Mouse (Mus musculus): ENCODE results near the gene Lrrc26. TPM values are rescaled to one million over a fixed set of nuclear protein-coding genes. Genes with fewer than 3 reads are reported as not detected.

The Lrrc26 gene
- polyA plus RNA-seq (2017; shearing (Covaris generic)) = not detected

DNA sequence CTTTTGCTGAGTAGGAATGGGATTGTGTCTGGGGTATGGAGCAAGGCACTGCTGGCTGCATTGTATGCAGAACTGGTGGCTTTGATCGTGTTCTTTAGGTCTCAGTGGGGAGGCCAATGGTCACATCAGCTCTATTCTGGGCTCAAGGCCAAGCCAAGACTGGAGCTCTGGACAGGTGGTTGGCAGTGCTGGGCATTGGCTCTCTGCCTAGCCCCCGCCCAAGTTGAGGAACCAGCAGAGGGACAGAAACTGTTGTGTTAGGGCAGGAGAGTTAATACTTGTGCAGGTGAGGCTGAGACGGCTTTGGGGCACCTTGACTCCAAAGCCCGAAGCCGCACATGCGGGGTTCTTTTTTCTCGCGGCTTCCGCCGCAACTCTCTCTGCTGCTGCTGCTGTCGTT is at the start of gene Lrrc26:
Gene Lrrc26 (plus strand): TSS at position 265 of the 400 bp plus-strand sequence.

GRCm38 (mm10) chr2:25242101-25242506 is 47.6 kb upstream of the Lrrc26 start, which contains the start of the genes Rnf208 and Cysrt1:
Rnf208 (plus strand) TSS chr2:25242255.
Cysrt1 (minus strand) TSS chr2:25242452.

DNA sequence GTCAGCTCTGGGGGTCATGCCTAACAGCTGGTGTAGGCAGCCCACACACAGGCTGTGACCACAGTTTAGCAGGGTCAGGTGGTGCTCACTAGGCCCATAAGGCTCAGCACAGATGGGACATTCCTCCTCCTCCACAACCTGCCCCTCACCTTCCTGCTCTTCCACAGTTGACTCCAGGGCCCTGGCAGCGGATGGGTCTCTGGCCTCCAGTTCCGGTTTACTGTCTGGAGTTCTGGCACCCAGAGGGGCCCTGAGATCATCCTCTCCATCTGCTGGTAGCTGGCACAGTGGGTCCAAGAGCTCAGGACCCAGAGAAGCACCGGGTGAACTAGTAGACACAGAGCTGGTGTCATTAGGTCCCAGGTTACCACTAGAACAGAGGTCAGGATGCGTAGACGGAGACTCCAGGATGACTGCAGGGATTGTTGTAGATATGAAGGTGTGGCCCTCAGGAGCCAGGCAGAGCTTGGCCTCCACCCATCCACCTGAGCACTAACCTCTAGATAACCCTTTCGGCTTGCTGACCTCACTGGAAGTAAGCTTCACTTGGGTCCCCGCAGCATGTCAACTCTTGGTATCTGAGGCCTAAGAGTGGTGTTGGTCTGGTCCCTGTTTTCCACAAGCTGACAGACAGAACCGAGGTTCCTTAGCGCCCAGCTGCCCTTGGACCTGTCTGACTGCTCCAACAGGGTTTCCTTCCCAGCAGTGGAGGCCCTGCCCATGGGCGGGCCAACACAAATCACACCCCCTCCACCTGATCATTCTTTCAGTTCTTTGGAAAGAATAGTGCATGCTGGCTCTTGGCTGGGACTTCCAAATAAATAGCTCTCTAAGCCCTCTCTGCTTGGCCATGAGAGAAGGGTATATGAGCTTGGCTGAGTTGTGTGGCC is 43.3 kb upstream of the Lrrc26 start, which contains the start of gene AL732309.1:
Gene AL732309.1 (minus strand): TSS at position 681 of the 890 bp plus-strand sequence.

DNA sequence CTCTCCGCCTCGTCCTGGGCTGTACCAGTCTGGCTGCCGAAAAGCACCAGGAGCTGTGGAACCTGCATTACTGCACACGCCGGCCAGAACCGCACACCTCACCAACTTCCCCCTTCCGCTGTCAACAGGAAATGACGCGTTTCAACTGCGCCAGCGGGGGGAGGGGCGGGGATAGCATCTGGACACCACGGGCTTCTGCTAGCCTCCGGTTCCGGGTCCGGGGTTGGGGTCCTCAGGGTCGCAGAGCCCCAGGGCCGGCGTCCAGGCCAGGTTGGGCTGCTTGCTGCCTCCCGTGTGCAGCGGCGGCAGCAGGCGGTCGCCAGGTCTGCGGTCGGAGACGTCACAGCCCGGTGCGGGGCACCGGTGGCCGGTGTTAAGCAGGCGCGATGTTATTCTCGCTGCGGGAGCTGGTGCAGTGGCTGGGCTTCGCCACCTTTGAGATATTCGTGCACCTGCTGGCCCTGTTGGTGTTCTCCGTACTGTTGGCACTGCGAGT is 34.4 kb upstream of the Lrrc26 start, which contains the start of gene Tmem203:
Gene Tmem203 (plus strand): TSS at position 156 of the 496 bp plus-strand sequence.

GRCm38 (mm10) chr2:25262291-25262767 is 27.4 kb upstream of the Lrrc26 start, which contains the start of gene Tprn:
Tprn (plus strand) TSS chr2:25262618.

DNA sequence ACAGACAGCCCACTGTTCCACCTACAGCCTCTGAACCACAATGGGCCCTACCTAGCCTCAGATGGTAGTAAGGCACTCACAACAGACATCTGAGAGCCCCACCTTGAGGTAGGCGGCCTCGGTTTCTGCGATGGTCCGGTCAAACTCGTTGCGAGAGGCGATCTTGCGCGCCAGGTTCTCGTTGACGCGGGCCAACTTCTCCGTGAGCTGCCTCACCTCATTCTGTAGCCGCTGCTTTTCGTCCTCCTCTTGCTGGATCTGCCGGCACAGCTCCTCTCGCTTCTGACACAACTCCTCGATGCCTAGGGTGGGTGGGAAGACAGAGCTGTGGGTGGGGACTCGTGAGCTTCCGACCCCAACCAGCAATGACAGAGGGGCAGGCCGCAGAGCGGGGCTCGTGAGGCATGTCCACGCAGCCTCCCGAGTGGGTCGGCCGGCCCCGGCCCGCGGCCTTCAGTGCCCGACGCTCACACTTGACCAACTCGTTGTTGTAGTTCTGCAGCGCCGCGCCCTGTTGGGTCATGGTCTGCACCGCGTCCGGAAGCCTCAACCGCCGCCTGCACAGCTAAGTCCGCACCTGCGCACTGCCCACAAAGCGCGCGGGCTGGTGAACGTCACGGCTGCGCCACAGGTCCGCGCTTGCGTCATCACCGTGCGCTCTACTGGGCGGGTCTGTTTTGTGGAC is 17.7 kb upstream of the Lrrc26 start, which contains the start of the genes Ssna1 and Anapc2:
Gene Ssna1 (minus strand): TSS at position 612 of the 685 bp plus-strand sequence.
Gene Anapc2 (plus strand): TSS at position 652 of the 685 bp plus-strand sequence.

DNA sequence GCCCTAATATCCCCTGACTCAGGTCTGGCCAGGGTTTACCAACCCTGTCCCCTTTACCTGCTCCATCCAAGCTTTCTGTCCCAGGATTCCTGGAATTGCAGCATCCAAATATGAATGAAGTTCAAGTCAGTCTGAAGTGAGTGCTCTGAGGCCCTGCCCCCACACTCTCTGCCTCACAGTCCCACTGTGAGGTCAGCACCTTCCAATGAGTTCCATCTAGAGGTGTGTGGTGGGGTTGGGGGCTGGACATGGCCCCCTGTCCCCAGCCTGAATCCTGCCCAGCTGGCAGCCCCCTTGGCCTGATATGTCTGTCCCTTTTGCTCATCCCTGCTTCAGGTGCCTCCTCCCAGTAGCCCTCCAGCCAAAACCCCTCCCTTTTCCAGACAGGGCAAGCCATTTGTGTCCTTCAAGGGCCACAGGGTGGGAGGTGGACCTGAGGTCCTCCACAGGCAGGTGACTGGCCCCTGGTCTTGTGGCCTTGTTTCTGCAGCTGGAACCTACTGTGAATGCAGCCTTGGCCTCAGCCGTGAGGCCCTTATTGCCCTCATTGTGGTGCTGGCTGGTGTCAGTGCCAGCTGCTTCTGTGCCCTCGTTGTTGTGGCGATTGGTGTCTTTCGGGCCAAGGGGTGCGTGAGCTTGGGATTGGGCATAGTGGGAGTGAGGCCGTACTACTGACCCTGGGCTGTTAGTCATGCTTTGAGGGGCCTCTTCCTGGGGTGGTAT is 1.6 kb upstream of the Lrrc26 start, which contains the start of gene Tmem210:
Gene Tmem210 (plus strand): TSS at position 219 of the 723 bp plus-strand sequence.

GRCm38 (mm10) chr2:25318971-25319773 is 29.5 kb downstream of the Lrrc26 start, which contains the start of gene Grin1:
Grin1 (minus strand) TSS chr2:25319187.

DNA sequence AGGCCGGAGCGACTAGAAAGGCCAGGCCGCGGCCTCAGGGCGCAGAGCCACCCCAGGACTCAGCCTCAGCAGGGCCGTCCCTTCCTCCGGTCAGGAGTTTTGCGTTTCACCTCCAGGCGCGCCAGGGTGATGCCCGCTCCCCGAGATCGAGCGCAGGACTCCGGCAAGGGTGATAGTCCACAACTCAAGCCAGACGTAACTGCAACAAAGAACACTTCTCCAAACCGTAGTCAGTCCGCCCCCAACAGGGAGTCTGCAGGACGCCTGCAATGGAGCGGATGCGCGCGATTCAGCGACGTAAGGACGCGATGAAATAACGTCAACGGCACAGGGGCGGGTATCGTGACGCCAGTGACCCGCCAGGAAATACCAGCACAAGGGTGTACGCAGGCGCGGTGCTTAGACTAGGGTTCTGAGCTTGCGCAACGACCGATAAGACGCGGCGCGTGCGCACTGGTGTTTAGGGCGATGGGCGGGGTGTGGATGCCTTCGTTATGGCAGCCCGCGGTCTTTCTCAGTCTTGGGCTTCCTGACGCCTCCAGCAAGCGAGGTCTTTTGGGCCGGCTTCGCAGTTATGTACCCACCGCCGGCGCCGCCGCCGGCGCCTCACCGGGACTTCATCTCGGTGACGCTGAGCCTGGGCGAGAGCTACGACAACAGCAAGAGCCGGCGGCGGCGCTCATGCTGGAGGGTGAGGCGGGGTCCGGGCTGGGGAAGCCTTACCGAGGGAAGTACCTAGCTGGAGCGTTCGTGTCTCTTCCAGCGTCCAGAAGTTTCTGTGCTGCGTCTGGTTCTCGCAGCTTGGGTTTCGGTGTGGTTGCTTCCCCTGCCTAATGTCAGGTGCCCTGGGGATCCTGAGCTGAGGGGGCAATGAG is 42.8 kb downstream of the Lrrc26 start, which contains the start of gene Man1b1:
Gene Man1b1 (plus strand): TSS at position 53 of the 875 bp plus-strand sequence.

Other genes starting within 250 kb of the Lrrc26 start
- gene Nsmf, start 235.6 kb upstream of the Lrrc26 start, polyA plus RNA-seq (2017; shearing (Covaris generic)) = 30.6 TPM
- 0.48 TPM for gene Entpd8, start 209.6 kb upstream of the Lrrc26 start, polyA plus RNA-seq (2017; shearing (Covaris generic))
- gene Noxa1, start 194.8 kb upstream of the Lrrc26 start, polyA plus RNA-seq (2017; shearing (Covaris generic)) = 13.2 TPM
- not detected for gene Nrarp, start 109.2 kb upstream of the Lrrc26 start, polyA plus RNA-seq (2017; shearing (Covaris generic))
- gene Tor4a, start 93.0 kb upstream of the Lrrc26 start, polyA plus RNA-seq (2017; shearing (Covaris generic)) = 153 TPM
- gene Nelfb, start 78.4 kb upstream of the Lrrc26 start, polyA plus RNA-seq (2017; shearing (Covaris generic)) = 167 TPM
- gene Stpg3, start 75.3 kb upstream of the Lrrc26 start, polyA plus RNA-seq (2017; shearing (Covaris generic)) = not detected
- gene Fam166a, start 71.2 kb upstream of the Lrrc26 start, polyA plus RNA-seq (2017; shearing (Covaris generic)) = not detected
- 235 TPM for gene Tubb4b, start 65.2 kb upstream of the Lrrc26 start, polyA plus RNA-seq (2017; shearing (Covaris generic))
- not detected for gene Slc34a3, start 55.6 kb upstream of the Lrrc26 start, polyA plus RNA-seq (2017; shearing (Covaris generic))
- not detected for gene Rnf224, start 53.1 kb upstream of the Lrrc26 start, polyA plus RNA-seq (2017; shearing (Covaris generic))
- not detected for gene Rnf208, start 47.7 kb upstream of the Lrrc26 start, polyA plus RNA-seq (2017; shearing (Covaris generic))
- not detected for gene Cysrt1, start 47.5 kb upstream of the Lrrc26 start, polyA plus RNA-seq (2017; shearing (Covaris generic))
- 10.4 TPM for gene AL732309.1, start 43.1 kb upstream of the Lrrc26 start, polyA plus RNA-seq (2017; shearing (Covaris generic))
- gene Tmem203, start 34.5 kb upstream of the Lrrc26 start, polyA plus RNA-seq (2017; shearing (Covaris generic)) = 16.9 TPM
- gene Tprn, start 27.3 kb upstream of the Lrrc26 start, polyA plus RNA-seq (2017; shearing (Covaris generic)) = 3.8 TPM
- gene Ssna1, start 17.5 kb upstream of the Lrrc26 start, polyA plus RNA-seq (2017; shearing (Covaris generic)) = 144 TPM
- gene Anapc2, start 17.4 kb upstream of the Lrrc26 start, polyA plus RNA-seq (2017; shearing (Covaris generic)) = 106 TPM
- not detected for gene Tmem210, start 1.8 kb upstream of the Lrrc26 start, polyA plus RNA-seq (2017; shearing (Covaris generic))
- gene Grin1, start 29.3 kb downstream of the Lrrc26 start, polyA plus RNA-seq (2017; shearing (Covaris generic)) = 0.11 TPM
- 24.2 TPM for gene Man1b1, start 42.4 kb downstream of the Lrrc26 start, polyA plus RNA-seq (2017; shearing (Covaris generic))
- gene Dpp7, start 66.4 kb downstream of the Lrrc26 start, polyA plus RNA-seq (2017; shearing (Covaris generic)) = 25.1 TPM
- gene Uap1l1, start 75.8 kb downstream of the Lrrc26 start, polyA plus RNA-seq (2017; shearing (Covaris generic)) = 19.7 TPM
- gene Sapcd2, start 82.4 kb downstream of the Lrrc26 start, polyA plus RNA-seq (2017; shearing (Covaris generic)) = 0.39 TPM
- 0.56 TPM for gene Entpd2, start 106.0 kb downstream of the Lrrc26 start, polyA plus RNA-seq (2017; shearing (Covaris generic))
- gene Npdc1, start 109.4 kb downstream of the Lrrc26 start, polyA plus RNA-seq (2017; shearing (Covaris generic)) = 3.4 TPM
- 11.3 TPM for gene Fut7, start 133.4 kb downstream of the Lrrc26 start, polyA plus RNA-seq (2017; shearing (Covaris generic))
- gene Abca2, start 138.8 kb downstream of the Lrrc26 start, polyA plus RNA-seq (2017; shearing (Covaris generic)) = 24.7 TPM
- gene Clic3, start 166.9 kb downstream of the Lrrc26 start, polyA plus RNA-seq (2017; shearing (Covaris generic)) = 4.6 TPM
- gene Paxx, start 171.2 kb downstream of the Lrrc26 start, polyA plus RNA-seq (2017; shearing (Covaris generic)) = 96.1 TPM
- gene Ptgds, start 180.1 kb downstream of the Lrrc26 start, polyA plus RNA-seq (2017; shearing (Covaris generic)) = not detected
- not detected for gene Lcn12, start 204.0 kb downstream of the Lrrc26 start, polyA plus RNA-seq (2017; shearing (Covaris generic))
- 115 TPM for gene Fbxw5, start 210.8 kb downstream of the Lrrc26 start, polyA plus RNA-seq (2017; shearing (Covaris generic))
- 10.0 TPM for gene C8g, start 211.8 kb downstream of the Lrrc26 start, polyA plus RNA-seq (2017; shearing (Covaris generic))

Data from activated CD4-positive, CD25-positive, alpha-beta regulatory T cell, adult 9 weeks (primary cell).